Mouse (Mus musculus) E14TG2a.4 (cell line): ENCODE results near the gene Npw.
A peak's percentile ranks its signal among the peaks of the same experiment; 100 is the strongest.
"Not testable (repeated sequence)": the region's sequence is repeated elsewhere in the genome, so short reads cannot be mapped to it uniquely, and the experiment has no call there.

Experiments used
- H3K27me3 ChIP-seq: 2 replicates; pipeline ENCODE4 v1.6.1; 2014; ENCODE audit warnings: low read length, control low read depth; ENCODE audit not compliant: insufficient read depth
- H3K36me3 ChIP-seq: 2 replicates; pipeline ENCODE4 v1.6.1; 2014; ENCODE audit warnings: low read length, control low read depth; ENCODE audit not compliant: insufficient read depth
- H3K4me1 ChIP-seq: replicated peaks from 2 replicates; pipeline ENCODE4 v1.6.1; 2014; ENCODE audit warnings: low read depth, low read length, control low read depth
- H3K4me3 ChIP-seq: replicated peaks from 2 replicates; pipeline ENCODE4 v1.5.1; 2014; ENCODE audit warnings: mild to moderate bottlenecking, low read length
- H3K9me3 ChIP-seq: 2 replicates; pipeline ENCODE4 v1.6.1; 2014; ENCODE audit warnings: low read length, control low read depth
- CTCF ChIP-seq: conservative IDR thresholded peaks from 2 replicates; pipeline ENCODE4 v1.5.1; 2014; ENCODE audit warnings: low read length
- NANOG ChIP-seq: IDR thresholded peaks from 2 replicates; pipeline ENCODE4 v1.6.1; 2014; ENCODE audit warnings: borderline replicate concordance, low read length, mixed read lengths
- POU5F1 ChIP-seq: IDR thresholded peaks from 2 replicates; pipeline ENCODE4 v1.6.1; 2014; ENCODE audit warnings: low read length, borderline replicate concordance

Gene Npw

GRCm38 (mm10) chr17:24677500-24678080 lies 19.3 kb upstream of the Npw start:
- TF ChIP-seq POU5F1 (no peak), CTCF (no peak), NANOG (no peak)
- H3K27me3 ChIP-seq, result no peaks in the 10 kb centered on the region
- no peaks in the 10 kb centered on the region for H3K9me3 ChIP-seq
- H3K36me3 ChIP-seq, result peaks cover 82% of the 10 kb centered on the region
- peak overlapping the region; percentile 49 for H3K4me3 ChIP-seq
- peaks cover 60% of the 10 kb centered on the region for H3K4me1 ChIP-seq

GRCm38 (mm10) chr17:24676877-24677276 lies 18.6 kb upstream of the Npw start:
- TF ChIP-seq NANOG (no peak), CTCF (no peak), POU5F1 (no peak)
- H3K4me1 ChIP-seq, result peaks cover 67% of the 10 kb centered on the region

GRCm38 (mm10) chr17:24676187-24676586 lies 17.9 kb upstream of the Npw start:
- peaks cover 74% of the 10 kb centered on the region for H3K36me3 ChIP-seq
- peaks cover 74% of the 10 kb centered on the region for H3K4me1 ChIP-seq
- H3K4me3 ChIP-seq, result 0 out of 2 replicates have a peak overlapping the region, but pooled peaks have one; percentile 3
- TF ChIP-seq POU5F1 (no peak), CTCF (peak; percentile 56), NANOG (no peak)
- H3K9me3 ChIP-seq, result no peaks in the 10 kb centered on the region
- no peaks in the 10 kb centered on the region for H3K27me3 ChIP-seq

More at GRCm38 (mm10) chr17:24676877-24677276, 18.6 kb upstream of the Npw start:
- H3K27me3 ChIP-seq, result no peaks in the 10 kb centered on the region
- peaks cover 77% of the 10 kb centered on the region for H3K36me3 ChIP-seq
- no peaks in the 10 kb centered on the region for H3K9me3 ChIP-seq
- peak overlapping the region; percentile 49 for H3K4me3 ChIP-seq

- no peak for TF ChIP-seq CTCF
- Histone ChIP-seq H3K4me3 (peak overlapping the region; percentile 32; the same call in 1 of the 2 replicates), H3K9me3 (no peaks in the 10 kb centered on the region), H3K4me1 (peaks cover 84% of the 10 kb centered on the region), H3K27me3 (no peaks in the 10 kb centered on the region), H3K36me3 (peaks cover 58% of the 10 kb centered on the region)
Observed at GRCm38 (mm10) chr17:24674277-24674676, 16.0 kb upstream of the Npw start.

- no peak for TF ChIP-seq POU5F1
- TF ChIP-seq CTCF, result no peak
- TF ChIP-seq NANOG, result no peak
Observed at GRCm38 (mm10) chr17:24672141-24672540, 13.9 kb upstream of the Npw start.

GRCm38 (mm10) chr17:24671346-24671745 lies 13.1 kb upstream of the Npw start:
- peak overlapping the region; percentile 94 for H3K4me3 ChIP-seq
- TF ChIP-seq POU5F1 (no peak), NANOG (no peak), CTCF (no peak)
- peaks cover 79% of the 10 kb centered on the region for H3K4me1 ChIP-seq
- no peaks in the 10 kb centered on the region for H3K27me3 ChIP-seq
- peaks cover 30% of the 10 kb centered on the region for H3K36me3 ChIP-seq
- no peaks in the 10 kb centered on the region for H3K9me3 ChIP-seq

More at GRCm38 (mm10) chr17:24672141-24672540, 13.9 kb upstream of the Npw start:
- Histone ChIP-seq H3K4me3 (peak overlapping the region; percentile 94), H3K9me3 (no peaks in the 10 kb centered on the region), H3K36me3 (peaks cover 38% of the 10 kb centered on the region), H3K27me3 (no peaks in the 10 kb centered on the region), H3K4me1 (peaks cover 83% of the 10 kb centered on the region)

- Histone ChIP-seq H3K4me1 (peaks cover 69% of the 10 kb centered on the region), H3K36me3 (peaks cover 23% of the 10 kb centered on the region), H3K4me3 (peak overlapping the region; percentile 94), H3K9me3 (no peaks in the 10 kb centered on the region), H3K27me3 (no peaks in the 10 kb centered on the region)
- no peak for TF ChIP-seq NANOG
- no peak for TF ChIP-seq POU5F1
- no peak for TF ChIP-seq CTCF
Observed at GRCm38 (mm10) chr17:24670246-24670844, 12.1 kb upstream of the Npw start.

- H3K36me3 ChIP-seq, result peaks cover 23% of the 10 kb centered on the region
- no peaks in the 10 kb centered on the region for H3K27me3 ChIP-seq
- H3K4me1 ChIP-seq, result peaks cover 64% of the 10 kb centered on the region
- TF ChIP-seq CTCF, result no peak
- TF ChIP-seq NANOG, result no peak
- no peak for TF ChIP-seq POU5F1
- no peaks in the 10 kb centered on the region for H3K9me3 ChIP-seq
- H3K4me3 ChIP-seq, result peak within 1 kb of the TSS; percentile 94
Observed at GRCm38 (mm10) chr17:24669545-24670245, 11.4 kb upstream of the Npw start, which contains the start of gene Zfp598. Zfp598 (plus strand) TSS chr17:24669687.

- not testable (repeated sequence) for H3K9me3 ChIP-seq, H3K27me3 ChIP-seq
- H3K36me3 ChIP-seq, result peaks cover 19% of the 10 kb centered on the region
- peak overlapping the region; percentile 94 for H3K4me3 ChIP-seq
- H3K4me1 ChIP-seq, result peaks cover 59% of the 10 kb centered on the region
Observed at GRCm38 (mm10) chr17:24669214-24669544, 10.9 kb upstream of the Npw start.
